Mouse (Mus musculus): ENCODE results near the gene Eefsec.

- TF ChIP-seq CTCF (IDR thresholded peaks at IDR 0.05; ENCODE audit: low read depth, low read length), result no peak
- TF ChIP-seq POLR2A (IDR thresholded peaks at IDR 0.05; ENCODE audit: insufficient read depth, low read length), result no peak
Measured at GRCm38 (mm10) chr6:88355866-88356265, 90.5 kb downstream of the Eefsec start.
